Mouse (Mus musculus): ENCODE results near the gene Glis2. TPM values are rescaled to one million over a fixed set of nuclear protein-coding genes. Genes with fewer than 3 reads are reported as not detected.

Gene Glis2
- polyA plus RNA-seq, 1 experiment, result 23.6 TPM

- Histone ChIP-seq H3ac (ENCODE audit: control insufficient read depth, insufficient read length, low read depth) (no peak overlapping the region), H3K79me2 (ENCODE audit: control insufficient read depth, insufficient read depth) (peaks cover 40% of the 10 kb centered on the region), H3K27me3 (ENCODE audit: control insufficient read depth, insufficient read depth, insufficient read length) (no peaks in the 10 kb centered on the region), H3K36me3 (ENCODE audit: control insufficient read depth, insufficient read depth) (peaks cover 63% of the 10 kb centered on the region), H3K79me3 (ENCODE audit: low read depth) (peaks cover 15% of the 10 kb centered on the region), H3K4me3 (ENCODE audit: insufficient read depth, poor library complexity, severe bottlenecking) (no peak overlapping the region)
- peak; percentile 31 for TF ChIP-seq MYOD1 (IDR thresholded peaks at IDR 0.05; ENCODE audit: control insufficient read depth, insufficient read length, low read depth)
- TF ChIP-seq CEBPB (IDR thresholded peaks at IDR 0.05; ENCODE audit: low read depth), result no peak
Measured at GRCm38 (mm10) chr16:4616829-4617228, 22.3 kb downstream of the Glis2 start.

GRCm38 (mm10) chr16:4624074-4624473, 29.6 kb downstream of the Glis2 start:
- no peaks in the 10 kb centered on the region for H3K27me3 ChIP-seq (ENCODE audit: control insufficient read depth, insufficient read depth, insufficient read length)
- peaks cover 28% of the 10 kb centered on the region for H3K79me3 ChIP-seq (ENCODE audit: low read depth)
- peak overlapping the region; percentile 72 for H3K4me3 ChIP-seq (ENCODE audit: insufficient read depth, poor library complexity, severe bottlenecking)
- TF ChIP-seq MYOD1 (IDR thresholded peaks at IDR 0.05; ENCODE audit: control insufficient read depth, insufficient read length, low read depth) (no peak), USF1 (IDR thresholded peaks at IDR 0.05; ENCODE audit: low read depth) (no peak), FOSL1 (IDR thresholded peaks at IDR 0.05; ENCODE audit: insufficient read depth, low read length, poor library complexity, severe bottlenecking) (no peak), MAX (IDR thresholded peaks at IDR 0.05) (no peak), CTCF (IDR thresholded peaks at IDR 0.05; ENCODE audit: control insufficient read depth, insufficient read depth, insufficient read length) (no peak), CEBPB (IDR thresholded peaks at IDR 0.05; ENCODE audit: low read depth) (no peak), MYOG (IDR thresholded peaks at IDR 0.05; ENCODE audit: control insufficient read depth, extremely low read depth, insufficient read length) (no peak)
- no peaks in the 10 kb centered on the region for H3K36me3 ChIP-seq (ENCODE audit: control insufficient read depth, insufficient read depth)
- peak overlapping the region; percentile 95 for H3ac ChIP-seq (ENCODE audit: control insufficient read depth, insufficient read length, low read depth)
- H3K79me2 ChIP-seq (ENCODE audit: control insufficient read depth, insufficient read depth), result peaks cover 54% of the 10 kb centered on the region

GRCm38 (mm10) chr16:4624481-4625110, 30.1 kb downstream of the Glis2 start, which contains the start of gene Pam16:
TSS of gene Pam16 (minus strand) at chr16:4624988.
- TF ChIP-seq CTCF (IDR thresholded peaks at IDR 0.05; ENCODE audit: control insufficient read depth, insufficient read depth, insufficient read length) (no peak), FOSL1 (IDR thresholded peaks at IDR 0.05; ENCODE audit: insufficient read depth, low read length, poor library complexity, severe bottlenecking) (no peak), MYOG (IDR thresholded peaks at IDR 0.05; ENCODE audit: control insufficient read depth, extremely low read depth, insufficient read length) (no peak), MAX (IDR thresholded peaks at IDR 0.05) (peak; percentile 56)
- H3K79me3 ChIP-seq (ENCODE audit: low read depth), result peaks cover 28% of the 10 kb centered on the region
- peak within 1 kb of the TSS; percentile 72 for H3K4me3 ChIP-seq (ENCODE audit: insufficient read depth, poor library complexity, severe bottlenecking)
- H3K27me3 ChIP-seq (ENCODE audit: control insufficient read depth, insufficient read depth, insufficient read length), result no peaks in the 10 kb centered on the region
- H3ac ChIP-seq (ENCODE audit: control insufficient read depth, insufficient read length, low read depth), result peak within 1 kb of the TSS; percentile 95
- H3K79me2 ChIP-seq (ENCODE audit: control insufficient read depth, insufficient read depth), result peaks cover 50% of the 10 kb centered on the region
- H3K36me3 ChIP-seq (ENCODE audit: control insufficient read depth, insufficient read depth), result no peaks in the 10 kb centered on the region

GRCm38 (mm10) chr16:4627105-4627504, 32.6 kb downstream of the Glis2 start:
- Histone ChIP-seq H3ac (ENCODE audit: control insufficient read depth, insufficient read length, low read depth) (no peak overlapping the region), H3K79me2 (ENCODE audit: control insufficient read depth, insufficient read depth) (peaks cover 25% of the 10 kb centered on the region), H3K79me3 (ENCODE audit: low read depth) (peaks cover 16% of the 10 kb centered on the region), H3K27me3 (ENCODE audit: control insufficient read depth, insufficient read depth, insufficient read length) (no peaks in the 10 kb centered on the region), H3K36me3 (ENCODE audit: control insufficient read depth, insufficient read depth) (no peaks in the 10 kb centered on the region), H3K4me3 (ENCODE audit: insufficient read depth, poor library complexity, severe bottlenecking) (no peak overlapping the region)
- no peak for TF ChIP-seq MYOD1 (IDR thresholded peaks at IDR 0.05; ENCODE audit: control insufficient read depth, insufficient read length, low read depth)
- TF ChIP-seq MAX (IDR thresholded peaks at IDR 0.05), result no peak
- no peak for TF ChIP-seq MYOG (IDR thresholded peaks at IDR 0.05; ENCODE audit: control insufficient read depth, extremely low read depth, insufficient read length)
- TF ChIP-seq USF1 (IDR thresholded peaks at IDR 0.05; ENCODE audit: low read depth), result no peak
- TF ChIP-seq CTCF (IDR thresholded peaks at IDR 0.05; ENCODE audit: control insufficient read depth, insufficient read depth, insufficient read length), result no peak
- TF ChIP-seq FOSL1 (IDR thresholded peaks at IDR 0.05; ENCODE audit: insufficient read depth, low read length, poor library complexity, severe bottlenecking), result no peak

DNA sequence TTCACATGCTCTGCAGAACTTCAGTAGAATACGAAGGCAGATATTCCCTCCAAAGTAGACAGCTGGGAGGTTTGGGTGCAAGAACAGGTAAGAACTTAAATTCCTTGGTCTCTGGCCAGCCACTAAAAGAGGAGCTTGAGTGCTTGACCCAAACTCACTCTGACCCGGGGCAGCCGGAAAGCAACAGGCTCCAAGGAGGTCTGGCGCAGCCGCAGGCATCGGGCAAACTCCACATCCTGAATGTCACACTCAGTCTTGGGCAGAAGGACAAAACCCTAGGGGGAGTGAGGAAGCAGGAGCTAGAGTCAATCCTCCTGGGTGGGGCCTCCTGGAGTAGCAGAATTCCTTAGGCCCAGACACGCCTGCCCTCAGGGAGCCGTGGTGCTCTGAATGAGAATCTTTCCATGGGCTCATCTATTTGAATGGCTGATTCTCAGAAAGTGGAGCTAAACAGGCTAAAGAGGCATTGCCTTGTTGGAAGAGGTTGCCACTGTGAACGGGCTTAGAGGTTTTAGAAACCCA, 34.4 kb downstream of the Glis2 start:
- Histone ChIP-seq H3K79me3 (ENCODE audit: low read depth) (peaks cover under 1% of the 10 kb centered on the region), H3K4me3 (ENCODE audit: insufficient read depth, poor library complexity, severe bottlenecking) (no peak overlapping the region), H3ac (ENCODE audit: control insufficient read depth, insufficient read length, low read depth) (no peak overlapping the region), H3K27me3 (ENCODE audit: control insufficient read depth, insufficient read depth, insufficient read length) (no peaks in the 10 kb centered on the region), H3K36me3 (ENCODE audit: control insufficient read depth, insufficient read depth) (no peaks in the 10 kb centered on the region), H3K79me2 (ENCODE audit: control insufficient read depth, insufficient read depth) (peaks cover 6% of the 10 kb centered on the region)
- TF ChIP-seq FOSL1 (IDR thresholded peaks at IDR 0.05; ENCODE audit: insufficient read depth, low read length, poor library complexity, severe bottlenecking) (no peak), USF1 (IDR thresholded peaks at IDR 0.05; ENCODE audit: low read depth) (no peak), CEBPB (IDR thresholded peaks at IDR 0.05; ENCODE audit: low read depth) (no peak), MAX (IDR thresholded peaks at IDR 0.05) (no peak), MYOG (IDR thresholded peaks at IDR 0.05; ENCODE audit: control insufficient read depth, extremely low read depth, insufficient read length) (no peak), MYOD1 (IDR thresholded peaks at IDR 0.05; ENCODE audit: control insufficient read depth, insufficient read length, low read depth) (no peak), CTCF (IDR thresholded peaks at IDR 0.05; ENCODE audit: control insufficient read depth, insufficient read depth, insufficient read length) (no peak)

DNA sequence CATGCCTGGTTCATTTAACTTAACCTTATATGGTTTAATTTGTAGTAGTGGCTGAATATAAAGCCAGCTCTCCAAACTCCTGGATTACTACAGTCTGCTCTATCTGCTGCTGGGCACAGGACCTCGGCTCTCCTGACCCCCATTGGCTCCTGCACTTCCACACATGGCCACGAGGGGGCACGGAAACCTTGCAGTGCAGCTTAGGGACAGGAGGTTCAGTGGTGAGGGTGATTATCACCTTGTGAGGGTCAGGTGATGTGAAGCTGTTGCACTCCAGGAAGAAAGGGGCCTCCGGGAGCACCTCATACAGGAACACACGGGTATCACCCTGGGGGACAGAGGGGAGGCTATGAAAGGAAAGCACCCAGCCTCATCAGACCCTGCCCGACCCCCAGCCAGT, 35.4 kb downstream of the Glis2 start:
- TF ChIP-seq CTCF (IDR thresholded peaks at IDR 0.05; ENCODE audit: control insufficient read depth, insufficient read depth, insufficient read length), result peak; percentile 96
- no peak for TF ChIP-seq CEBPB (IDR thresholded peaks at IDR 0.05; ENCODE audit: low read depth)
- no peak for TF ChIP-seq USF1 (IDR thresholded peaks at IDR 0.05; ENCODE audit: low read depth)
- no peak for TF ChIP-seq MYOD1 (IDR thresholded peaks at IDR 0.05; ENCODE audit: control insufficient read depth, insufficient read length, low read depth)
- no peak for TF ChIP-seq MYOG (IDR thresholded peaks at IDR 0.05; ENCODE audit: control insufficient read depth, extremely low read depth, insufficient read length)
- no peaks in the 10 kb centered on the region for H3K79me2 ChIP-seq (ENCODE audit: control insufficient read depth, insufficient read depth)
- H3K79me3 ChIP-seq (ENCODE audit: low read depth), result no peaks in the 10 kb centered on the region
- H3K27me3 ChIP-seq (ENCODE audit: control insufficient read depth, insufficient read depth, insufficient read length), result no peaks in the 10 kb centered on the region
- no peak overlapping the region for H3K4me3 ChIP-seq (ENCODE audit: insufficient read depth, poor library complexity, severe bottlenecking)
- H3ac ChIP-seq (ENCODE audit: control insufficient read depth, insufficient read length, low read depth), result no peak overlapping the region
- H3K36me3 ChIP-seq (ENCODE audit: control insufficient read depth, insufficient read depth), result no peaks in the 10 kb centered on the region

Data from C2C12 (cell line).